Mouse (Mus musculus): ENCODE measurements at regions not wholly inside any gene's neighbourhood (a gene's known extent, or its start where the extent isn't known, plus 50 kb on each side); places are given as distances from the start of the nearest gene placed in this dataset.

GRCm38 (mm10) chr2:133279275-133279674, 272.7 kb upstream of the Bmp2 start:
- Histone ChIP-seq H3K36me3 (ENCODE audit: control insufficient read depth, insufficient read depth) (no peaks in the 10 kb centered on the region), H3K9ac (ENCODE audit: low read length) (no peak overlapping the region), H3K4me2 (ENCODE audit: low read depth, low read length) (no peak overlapping the region), H3K27ac (ENCODE audit: low read length) (no peak overlapping the region), H3K4me3 (ENCODE audit: low read length) (no peak overlapping the region), H3K9me3 (replicated peaks; ENCODE audit: control insufficient read depth, low read length) (no peaks in the 10 kb centered on the region), H3K27me3 (ENCODE audit: control insufficient read depth, insufficient read depth, low read length) (no peaks in the 10 kb centered on the region), H3K4me1 (ENCODE audit: control insufficient read depth, insufficient read depth, low read length) (peaks cover 13% of the 10 kb centered on the region)
- no peak for ATAC-seq (replicated peaks; ENCODE audit: extremely low read depth, insufficient read depth, low FRiP score)
- WGBS = 88% methylated on average over 4 of the region's 4 CpGs

GRCm38 (mm10) chr2:133282692-133283091, 269.3 kb upstream of the Bmp2 start:
- no peaks in the 10 kb centered on the region for H3K9me3 ChIP-seq (replicated peaks; ENCODE audit: control insufficient read depth, low read length)
- peak overlapping the region; percentile 4; the same call in 1 of the 2 replicates for H3K27ac ChIP-seq (ENCODE audit: low read length)
- peak; percentile 55; the same call in 1 of the 2 replicates for ATAC-seq (replicated peaks; ENCODE audit: extremely low read depth, insufficient read depth, low FRiP score)
- H3K27me3 ChIP-seq (ENCODE audit: control insufficient read depth, insufficient read depth, low read length) = no peaks in the 10 kb centered on the region
- H3K9ac ChIP-seq (ENCODE audit: low read length) = no peak overlapping the region
- no peaks in the 10 kb centered on the region for H3K36me3 ChIP-seq (ENCODE audit: control insufficient read depth, insufficient read depth)
- H3K4me3 ChIP-seq (ENCODE audit: low read length) = no peak overlapping the region
- 31% methylated on average over 5 of the region's 5 CpGs for WGBS
- H3K4me1 ChIP-seq (ENCODE audit: control insufficient read depth, insufficient read depth, low read length) = peaks cover 9% of the 10 kb centered on the region
- H3K4me2 ChIP-seq (ENCODE audit: low read depth, low read length) = no peak overlapping the region

GRCm38 (mm10) chr2:133283709-133284108, 268.2 kb upstream of the Bmp2 start:
- Histone ChIP-seq H3K27ac (ENCODE audit: low read length) (no peak overlapping the region), H3K4me2 (ENCODE audit: low read depth, low read length) (no peak overlapping the region), H3K9me3 (replicated peaks; ENCODE audit: control insufficient read depth, low read length) (no peaks in the 10 kb centered on the region), H3K4me3 (ENCODE audit: low read length) (no peak overlapping the region), H3K27me3 (ENCODE audit: control insufficient read depth, insufficient read depth, low read length) (no peaks in the 10 kb centered on the region), H3K9ac (ENCODE audit: low read length) (no peak overlapping the region), H3K36me3 (ENCODE audit: control insufficient read depth, insufficient read depth) (no peaks in the 10 kb centered on the region), H3K4me1 (ENCODE audit: control insufficient read depth, insufficient read depth, low read length) (peaks cover 9% of the 10 kb centered on the region)
- 56% methylated on average over 1 of the region's 1 CpGs for WGBS
- ATAC-seq (replicated peaks; ENCODE audit: extremely low read depth, insufficient read depth, low FRiP score) = no peak

GRCm38 (mm10) chr2:133294136-133294535, 257.8 kb upstream of the Bmp2 start:
- Histone ChIP-seq H3K27me3 (ENCODE audit: control insufficient read depth, insufficient read depth, low read length) (no peaks in the 10 kb centered on the region), H3K9me3 (replicated peaks; ENCODE audit: control insufficient read depth, low read length) (no peaks in the 10 kb centered on the region), H3K4me1 (ENCODE audit: control insufficient read depth, insufficient read depth, low read length) (no peaks in the 10 kb centered on the region), H3K4me2 (ENCODE audit: low read depth, low read length) (no peak overlapping the region), H3K36me3 (ENCODE audit: control insufficient read depth, insufficient read depth) (no peaks in the 10 kb centered on the region), H3K9ac (ENCODE audit: low read length) (no peak overlapping the region), H3K4me3 (ENCODE audit: low read length) (no peak overlapping the region), H3K27ac (ENCODE audit: low read length) (no peak overlapping the region)
- ATAC-seq (replicated peaks; ENCODE audit: extremely low read depth, insufficient read depth, low FRiP score) = no peak
- 78% methylated on average over 7 of the region's 7 CpGs for WGBS

GRCm38 (mm10) chr2:133305936-133306335, 246.0 kb upstream of the Bmp2 start:
- Histone ChIP-seq H3K27ac (ENCODE audit: low read length) (no peak overlapping the region), H3K27me3 (ENCODE audit: control insufficient read depth, insufficient read depth, low read length) (no peaks in the 10 kb centered on the region), H3K36me3 (ENCODE audit: control insufficient read depth, insufficient read depth) (no peaks in the 10 kb centered on the region), H3K4me1 (ENCODE audit: control insufficient read depth, insufficient read depth, low read length) (peaks cover 10% of the 10 kb centered on the region), H3K9me3 (replicated peaks; ENCODE audit: control insufficient read depth, low read length) (no peaks in the 10 kb centered on the region), H3K9ac (ENCODE audit: low read length) (no peak overlapping the region), H3K4me2 (ENCODE audit: low read depth, low read length) (peak overlapping the region; percentile 13; the same call in 1 of the 2 replicates), H3K4me3 (ENCODE audit: low read length) (no peak overlapping the region)
- 18% methylated on average over 3 of the region's 3 CpGs for WGBS
- ATAC-seq (replicated peaks; ENCODE audit: extremely low read depth, insufficient read depth, low FRiP score) = no peak

- ATAC-seq (replicated peaks; ENCODE audit: extremely low read depth, insufficient read depth, low FRiP score) = no peak
- 67% methylated on average over 1 of the region's 1 CpGs for WGBS
- no peak overlapping the region for H3K4me2 ChIP-seq (ENCODE audit: low read depth, low read length)
- H3K27me3 ChIP-seq (ENCODE audit: control insufficient read depth, insufficient read depth, low read length) = no peaks in the 10 kb centered on the region
- no peak overlapping the region for H3K27ac ChIP-seq (ENCODE audit: low read length)
- H3K4me1 ChIP-seq (ENCODE audit: control insufficient read depth, insufficient read depth, low read length) = peaks cover 5% of the 10 kb centered on the region
- H3K4me3 ChIP-seq (ENCODE audit: low read length) = no peak overlapping the region
- no peak overlapping the region for H3K9ac ChIP-seq (ENCODE audit: low read length)
- no peaks in the 10 kb centered on the region for H3K9me3 ChIP-seq (replicated peaks; ENCODE audit: control insufficient read depth, low read length)
- H3K36me3 ChIP-seq (ENCODE audit: control insufficient read depth, insufficient read depth) = no peaks in the 10 kb centered on the region
Measured at GRCm38 (mm10) chr2:133311001-133311400, 241.0 kb upstream of the Bmp2 start.

- no peaks in the 10 kb centered on the region; the same call in 1 of the 2 replicates for H3K27me3 ChIP-seq (ENCODE audit: control insufficient read depth, insufficient read depth, low read length)
- H3K4me1 ChIP-seq (ENCODE audit: control insufficient read depth, insufficient read depth, low read length) = peaks cover 9% of the 10 kb centered on the region
- 51% methylated on average over 6 of the region's 6 CpGs for WGBS
- no peak overlapping the region for H3K27ac ChIP-seq (ENCODE audit: low read length)
- no peak for ATAC-seq (replicated peaks; ENCODE audit: extremely low read depth, insufficient read depth, low FRiP score)
- no peak overlapping the region for H3K4me2 ChIP-seq (ENCODE audit: low read depth, low read length)
- H3K9ac ChIP-seq (ENCODE audit: low read length) = no peak overlapping the region
- H3K36me3 ChIP-seq (ENCODE audit: control insufficient read depth, insufficient read depth) = no peaks in the 10 kb centered on the region
- no peaks in the 10 kb centered on the region for H3K9me3 ChIP-seq (replicated peaks; ENCODE audit: control insufficient read depth, low read length)
- no peak overlapping the region for H3K4me3 ChIP-seq (ENCODE audit: low read length)
Measured at GRCm38 (mm10) chr2:133326290-133327050, 225.5 kb upstream of the Bmp2 start.

- WGBS = 11% methylated on average over 2 of the region's 2 CpGs
- no peak overlapping the region for H3K4me3 ChIP-seq (ENCODE audit: low read length)
- no peak overlapping the region for H3K9ac ChIP-seq (ENCODE audit: low read length)
- no peaks in the 10 kb centered on the region; the same call in 1 of the 2 replicates for H3K27me3 ChIP-seq (ENCODE audit: control insufficient read depth, insufficient read depth, low read length)
- no peak overlapping the region for H3K4me2 ChIP-seq (ENCODE audit: low read depth, low read length)
- ATAC-seq (replicated peaks; ENCODE audit: extremely low read depth, insufficient read depth, low FRiP score) = no peak
- H3K4me1 ChIP-seq (ENCODE audit: control insufficient read depth, insufficient read depth, low read length) = peaks cover 9% of the 10 kb centered on the region
- no peaks in the 10 kb centered on the region for H3K9me3 ChIP-seq (replicated peaks; ENCODE audit: control insufficient read depth, low read length)
- H3K36me3 ChIP-seq (ENCODE audit: control insufficient read depth, insufficient read depth) = no peaks in the 10 kb centered on the region
- H3K27ac ChIP-seq (ENCODE audit: low read length) = no peak overlapping the region
Measured at GRCm38 (mm10) chr2:133327653-133328052, 224.3 kb upstream of the Bmp2 start.

GRCm38 (mm10) chr2:133336177-133336901, 215.6 kb upstream of the Bmp2 start:
- Histone ChIP-seq H3K27ac (ENCODE audit: low read length) (peak overlapping the region; percentile 57; the same call in 1 of the 2 replicates), H3K27me3 (ENCODE audit: control insufficient read depth, insufficient read depth, low read length) (no peaks in the 10 kb centered on the region), H3K9ac (ENCODE audit: low read length) (no peak overlapping the region), H3K9me3 (replicated peaks; ENCODE audit: control insufficient read depth, low read length) (no peaks in the 10 kb centered on the region), H3K4me2 (ENCODE audit: low read depth, low read length) (peak overlapping the region; percentile 29), H3K4me1 (ENCODE audit: control insufficient read depth, insufficient read depth, low read length) (peaks cover 12% of the 10 kb centered on the region), H3K4me3 (ENCODE audit: low read length) (no peak overlapping the region), H3K36me3 (ENCODE audit: control insufficient read depth, insufficient read depth) (no peaks in the 10 kb centered on the region)
- ATAC-seq (replicated peaks; ENCODE audit: extremely low read depth, insufficient read depth, low FRiP score) = peak; percentile 73
- WGBS = 49% methylated on average over 9 of the region's 9 CpGs

Measured in heart, embryonic 16.5 days (tissue).